Mouse (Mus musculus) midbrain, embryonic 14.5 days (tissue): ENCODE data around the gene Nsg2. TPM values are rescaled to one million over a fixed set of nuclear protein-coding genes. Genes with fewer than 3 reads are reported as not detected.
"Not testable (repeated sequence)": the region's sequence is repeated elsewhere in the genome, so short reads cannot be mapped to it uniquely, and the experiment has no call there.

Experiments used
- ATAC-seq: fragments of 200-750 bp; cut with Nextera tagmentation; 2 replicates; pipeline ENCODE4 v1.8.0; 2017; ENCODE audit warnings: moderate number of reproducible peaks, moderate library complexity; ENCODE audit not compliant: low FRiP score, low TSS enrichment
- DNase-seq: peaks from one replicate; pipeline ENCODE4 v3.0.0-alpha.2; 2015
- H3K27ac ChIP-seq: fragments of 300-500 bp; sonication (generic); replicated peaks from 2 replicates; pipeline ENCODE4 v1.5.1; 2014; ENCODE audit warnings: mild to moderate bottlenecking, low read depth, low read length, moderate library complexity
- H3K27me3 ChIP-seq: fragments of 300-500 bp; sonication (generic); 2 replicates; pipeline ENCODE4 v1.6.1; 2014; ENCODE audit warnings: low read length, control low read depth, mixed read lengths; ENCODE audit not compliant: control insufficient read depth, insufficient read depth
- H3K36me3 ChIP-seq: fragments of 300-500 bp; sonication (generic); 2 replicates; pipeline ENCODE4 v1.6.1; 2014; ENCODE audit warnings: low read length, control low read depth; ENCODE audit not compliant: control insufficient read depth, insufficient read depth
- H3K4me1 ChIP-seq: fragments of 300-500 bp; sonication (generic); 2 replicates; pipeline ENCODE4 v1.6.1; 2014; ENCODE audit warnings: mild to moderate bottlenecking, antibody characterized with exemption, low read length, control low read depth; ENCODE audit not compliant: control insufficient read depth, insufficient read depth
- H3K4me2 ChIP-seq: fragments of 300-500 bp; sonication (generic); 2 replicates; pipeline ENCODE4 v1.6.1; 2014; ENCODE audit warnings: mild to moderate bottlenecking, low read length, moderate library complexity
- H3K4me3 ChIP-seq: fragments of 300-500 bp; sonication (generic); replicated peaks from 2 replicates; pipeline ENCODE4 v1.5.1; 2014; ENCODE audit warnings: low read depth, low read length
- H3K9ac ChIP-seq: fragments of 300-500 bp; sonication (generic); replicated peaks from 2 replicates; pipeline ENCODE4 v1.6.1; 2014; ENCODE audit warnings: mild to moderate bottlenecking, low read length, moderate library complexity
- H3K9me3 ChIP-seq: fragments of 300-500 bp; sonication (generic); 2 replicates; pipeline ENCODE4 v1.6.1; 2016; ENCODE audit warnings: low read length, control low read depth, mixed read lengths; ENCODE audit not compliant: control insufficient read depth
- WGBS: fragments of 180-500 bp; shearing (Covaris S2); extraction: QIAGEN DNeasy Blood & Tissue Kit; methylation state at CpG from one replicate; pipeline ENCODE4 v1.1.7; 2014; 5-methylcytosine and 5-hydroxymethylcytosine counted together
- polyA plus RNA-seq: library from polyadenylated mRNA; unstranded; fragments of >200 nt; fragmentation: Nextera tagmentation; extraction: Ambion mirVana; gene quantifications from 2 replicates; pipeline ENCODE4 v1.2.1, GENCODE M21; 2014

The Nsg2 gene
- polyA plus RNA-seq, 1 experiment from 2014 or later: 209 TPM

DNA sequence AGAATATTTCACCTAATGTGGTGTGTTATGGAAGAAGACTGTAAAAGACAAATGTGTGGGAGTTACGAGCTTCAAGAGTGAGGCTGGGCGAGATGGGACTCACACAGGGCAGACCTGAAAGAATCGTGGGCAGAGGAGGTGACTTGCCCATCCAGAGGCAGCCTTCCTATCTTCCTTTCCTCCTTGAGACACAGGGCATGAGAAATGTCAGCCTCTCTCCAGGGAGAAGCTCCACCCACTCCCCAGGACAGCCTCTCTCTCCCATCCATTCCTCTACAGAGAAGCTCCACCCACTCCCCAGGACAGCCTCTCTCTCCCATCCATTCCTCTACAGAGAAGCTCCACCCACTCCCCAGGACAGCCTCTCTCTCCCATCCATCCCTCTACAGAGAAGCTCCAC is 7.8 kb downstream of the Nsg2 start:
- H3K36me3 ChIP-seq: peaks cover 60% of the 10 kb centered on the region
- not testable (repeated sequence) for H3K9ac ChIP-seq, DNase-seq, H3K9me3 ChIP-seq, H3K27me3 ChIP-seq, H3K4me3 ChIP-seq, H3K27ac ChIP-seq, ATAC-seq
- H3K4me2 ChIP-seq: peak overlapping the region; percentile 30
- H3K4me1 ChIP-seq: peaks cover 53% of the 10 kb centered on the region
- WGBS: 93% methylated on average over 3 of the region's 3 CpGs

DNA sequence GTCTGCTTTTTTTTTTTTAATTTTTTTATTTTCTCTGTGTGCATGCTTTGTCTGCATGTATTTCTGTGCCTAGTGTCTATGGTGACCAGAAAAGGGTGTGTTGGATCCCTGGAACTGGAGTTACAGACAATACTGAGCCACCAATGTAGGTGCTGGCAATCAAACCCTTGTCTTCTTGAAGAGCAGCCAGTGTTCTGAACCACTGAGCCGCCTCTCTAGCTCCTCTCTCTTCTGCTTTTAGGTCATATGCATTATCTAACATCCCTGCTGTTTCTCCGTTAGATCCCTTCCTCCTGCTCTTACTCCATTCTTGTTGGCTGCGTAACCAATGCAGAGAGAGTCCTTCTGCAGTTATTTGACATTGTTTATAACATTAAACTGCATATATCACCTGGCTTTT is 8.6 kb downstream of the Nsg2 start:
- H3K27me3 ChIP-seq: no peaks in the 10 kb centered on the region

DNA sequence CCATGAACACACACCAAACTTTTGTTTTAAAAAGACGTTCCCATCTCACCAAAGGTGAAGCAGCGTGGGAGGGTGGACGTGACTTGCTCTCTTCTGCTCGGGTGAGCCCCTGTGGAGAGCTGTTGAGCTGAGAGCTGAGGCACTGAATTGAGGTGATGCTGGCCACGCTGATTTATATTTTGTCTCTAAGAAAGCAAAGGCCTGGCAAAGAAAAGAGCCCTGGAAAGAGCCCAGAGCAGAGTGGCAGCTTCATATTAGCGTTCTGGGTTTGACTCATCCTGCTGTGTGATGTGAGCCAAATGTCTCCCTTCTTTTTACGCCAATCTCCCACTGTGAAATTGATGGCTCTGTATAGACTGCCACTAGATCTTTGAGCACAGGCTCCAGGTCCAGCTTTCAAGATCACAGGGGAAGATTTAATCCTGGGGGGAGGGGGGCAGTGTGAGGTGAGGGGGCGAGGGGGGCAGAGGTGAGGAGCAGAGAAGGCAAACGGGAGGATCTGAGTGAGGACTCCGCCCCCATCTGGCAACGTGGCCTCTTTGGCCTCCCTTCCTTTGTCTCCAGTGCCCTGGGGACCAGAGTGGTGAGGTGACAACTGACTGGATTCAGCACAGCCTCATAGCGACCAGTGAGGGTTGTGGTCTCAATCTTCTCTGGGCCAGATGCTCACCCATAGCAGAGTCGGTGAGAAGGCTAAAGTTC is 9.8 kb downstream of the Nsg2 start:
- Histone ChIP-seq H3K27me3 (no peaks in the 10 kb centered on the region), H3K36me3 (peaks cover 54% of the 10 kb centered on the region), H3K4me2 (peak overlapping the region; percentile 30), H3K27ac (peak overlapping the region; percentile 80), H3K9me3 (peaks cover 8% of the 10 kb centered on the region; the same call in 1 of the 2 replicates), H3K4me1 (peaks cover 48% of the 10 kb centered on the region), H3K4me3 (no peak overlapping the region), H3K9ac (peak overlapping the region; percentile 38; the same call in 1 of the 2 replicates)
- WGBS: 3% methylated on average over 13 of the region's 13 CpGs
- DNase-seq: peak; percentile 74
- peak; percentile 78 for ATAC-seq

More for the DNA sequence above, 8.6 kb downstream of the Nsg2 start:
- no peak overlapping the region for H3K9ac ChIP-seq
- H3K4me2 ChIP-seq: peak overlapping the region; percentile 30
- ATAC-seq (no peak), DNase-seq (no peak)
- H3K36me3 ChIP-seq: peaks cover 61% of the 10 kb centered on the region
- H3K9me3 ChIP-seq: peaks cover 8% of the 10 kb centered on the region; the same call in 1 of the 2 replicates
- 0 out of 2 replicates have a peak overlapping the region, but pooled peaks have one; percentile 5 for H3K27ac ChIP-seq
- H3K4me1 ChIP-seq: peaks cover 46% of the 10 kb centered on the region
- H3K4me3 ChIP-seq: 0 out of 2 replicates have a peak overlapping the region, but pooled peaks have one; percentile 0
- WGBS: 70% methylated on average over 3 of the region's 3 CpGs

DNA sequence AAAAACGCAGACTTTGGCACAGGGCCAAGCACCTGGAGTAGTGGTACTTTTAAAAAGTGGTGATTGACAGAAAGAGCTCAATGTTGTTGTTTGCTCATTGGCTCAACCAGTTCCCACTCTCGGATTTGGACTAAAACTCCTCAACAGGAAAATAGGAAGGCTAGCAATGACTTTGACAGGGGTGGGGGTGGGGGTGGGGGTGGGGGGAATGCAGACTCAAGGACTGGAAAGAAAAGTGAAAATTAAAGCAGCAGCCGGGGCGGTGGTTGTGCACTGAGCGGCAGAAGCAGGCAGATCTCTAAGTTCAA is 10.4 kb downstream of the Nsg2 start:
- ATAC-seq (peak; percentile 2; the same call in 1 of the 2 replicates), DNase-seq (no peak)
- peak overlapping the region; percentile 30 for H3K4me2 ChIP-seq
- H3K9me3 ChIP-seq: peaks cover 8% of the 10 kb centered on the region; the same call in 1 of the 2 replicates
- 35% methylated on average over 5 of the region's 5 CpGs for WGBS
- H3K4me3 ChIP-seq: no peak overlapping the region
- peaks cover 53% of the 10 kb centered on the region for H3K4me1 ChIP-seq
- no peaks in the 10 kb centered on the region for H3K27me3 ChIP-seq
- peak overlapping the region; percentile 80 for H3K27ac ChIP-seq
- H3K9ac ChIP-seq: no peak overlapping the region
- peaks cover 52% of the 10 kb centered on the region for H3K36me3 ChIP-seq

DNA sequence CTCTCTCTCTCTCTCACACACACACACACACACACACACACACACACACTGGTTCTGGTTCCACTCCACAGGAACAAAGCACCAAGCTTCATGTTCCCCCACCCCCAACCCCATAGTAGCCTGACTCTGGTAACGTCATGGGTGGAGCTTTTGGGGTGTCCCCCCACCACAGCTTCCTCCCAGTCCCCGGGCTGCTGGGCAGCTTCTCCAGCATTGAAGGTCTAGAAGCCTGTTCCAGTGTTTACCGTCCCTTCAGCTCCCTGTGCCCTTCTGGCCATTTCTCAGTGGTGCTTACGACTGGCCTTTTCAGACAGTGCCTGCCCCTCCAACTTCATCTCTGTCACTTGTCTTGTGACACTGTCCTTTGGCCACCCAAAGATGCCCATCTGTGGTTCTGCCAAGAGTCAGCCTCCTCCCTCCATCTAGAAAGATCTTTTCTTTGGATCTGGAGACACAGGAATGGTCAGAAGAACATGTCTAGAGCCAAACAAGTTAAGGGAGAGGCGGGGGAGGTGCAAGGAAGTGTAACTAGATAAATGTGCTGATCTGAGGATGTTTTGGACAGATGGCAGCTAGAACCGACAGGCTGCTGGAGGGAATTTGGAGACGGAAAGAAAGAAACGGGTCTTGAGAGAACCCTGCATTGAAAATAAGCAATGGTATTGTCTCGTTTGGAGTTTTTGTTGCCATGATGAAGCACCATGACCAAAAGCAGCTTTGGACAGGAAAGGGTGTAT is 11.8 kb downstream of the Nsg2 start:
- H3K9ac ChIP-seq: no peak overlapping the region; the same call in 1 of the 2 replicates
- peaks cover 68% of the 10 kb centered on the region for H3K4me1 ChIP-seq
- H3K27ac ChIP-seq: no peak overlapping the region
- H3K9me3 ChIP-seq: peaks cover 4% of the 10 kb centered on the region; the same call in 1 of the 2 replicates
- H3K4me3 ChIP-seq: no peak overlapping the region
- no peak for ATAC-seq
- peaks cover 38% of the 10 kb centered on the region for H3K36me3 ChIP-seq
- no peaks in the 10 kb centered on the region for H3K27me3 ChIP-seq
- 67% methylated on average over 9 of the region's 9 CpGs for WGBS
- H3K4me2 ChIP-seq: no peak overlapping the region; the same call in 1 of the 2 replicates
- DNase-seq: no peak

DNA sequence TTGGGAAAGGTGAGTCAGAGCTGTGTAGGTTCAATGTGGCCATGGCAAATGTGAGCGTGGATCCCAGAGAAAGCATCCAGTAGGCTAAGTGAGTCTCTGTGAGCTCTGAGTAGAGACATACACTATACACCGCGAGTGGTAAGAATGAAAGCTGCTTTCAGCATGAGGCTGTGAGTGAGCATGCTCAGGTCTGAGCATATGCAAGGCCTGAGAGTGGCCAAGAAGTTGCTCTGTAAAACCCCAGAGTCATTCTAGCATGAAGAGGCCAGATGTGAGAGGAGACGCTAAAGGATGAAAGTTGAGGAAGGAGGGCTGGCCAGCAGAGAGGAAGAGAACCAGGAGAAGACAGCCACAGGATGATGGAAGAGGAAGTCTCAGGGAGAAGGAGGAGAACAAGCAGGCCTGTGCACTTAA is 12.8 kb downstream of the Nsg2 start:
- H3K4me3 ChIP-seq: no peak overlapping the region
- ATAC-seq: no peak
- no peak for DNase-seq
- H3K36me3 ChIP-seq: peaks cover 35% of the 10 kb centered on the region
- H3K9me3 ChIP-seq: no peaks in the 10 kb centered on the region
- H3K27ac ChIP-seq: no peak overlapping the region
- no peaks in the 10 kb centered on the region for H3K27me3 ChIP-seq
- WGBS: 89% methylated on average over 4 of the region's 4 CpGs
- no peak overlapping the region for H3K9ac ChIP-seq
- H3K4me2 ChIP-seq: no peak overlapping the region
- H3K4me1 ChIP-seq: peaks cover 75% of the 10 kb centered on the region

DNA sequence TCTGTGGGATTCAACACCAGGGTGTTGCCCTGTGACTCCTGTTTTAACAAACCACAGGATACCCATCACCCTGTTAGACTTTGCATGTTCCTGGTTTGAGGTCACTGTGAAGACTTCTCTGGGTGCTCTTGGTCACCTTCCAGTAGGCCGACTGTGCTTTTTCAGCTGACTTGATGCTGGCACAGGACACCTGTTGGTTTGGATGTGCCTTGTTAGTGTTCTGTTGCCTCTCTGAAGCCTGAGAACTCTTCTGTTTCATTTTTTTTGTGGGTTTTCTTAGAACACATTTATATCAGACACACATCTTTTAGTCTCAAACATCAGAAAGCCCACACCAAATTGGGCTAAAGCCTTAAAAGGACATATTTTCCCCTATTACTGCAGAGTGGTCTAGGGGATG is 13.3 kb downstream of the Nsg2 start:
- Histone ChIP-seq H3K4me3 (no peak overlapping the region), H3K9ac (no peak overlapping the region), H3K4me2 (no peak overlapping the region), H3K4me1 (peaks cover 75% of the 10 kb centered on the region), H3K27me3 (no peaks in the 10 kb centered on the region), H3K9me3 (no peaks in the 10 kb centered on the region), H3K27ac (no peak overlapping the region), H3K36me3 (peaks cover 40% of the 10 kb centered on the region)
- DNase-seq: no peak
- 97% methylated on average over 1 of the region's 1 CpGs for WGBS
- ATAC-seq: no peak

DNA sequence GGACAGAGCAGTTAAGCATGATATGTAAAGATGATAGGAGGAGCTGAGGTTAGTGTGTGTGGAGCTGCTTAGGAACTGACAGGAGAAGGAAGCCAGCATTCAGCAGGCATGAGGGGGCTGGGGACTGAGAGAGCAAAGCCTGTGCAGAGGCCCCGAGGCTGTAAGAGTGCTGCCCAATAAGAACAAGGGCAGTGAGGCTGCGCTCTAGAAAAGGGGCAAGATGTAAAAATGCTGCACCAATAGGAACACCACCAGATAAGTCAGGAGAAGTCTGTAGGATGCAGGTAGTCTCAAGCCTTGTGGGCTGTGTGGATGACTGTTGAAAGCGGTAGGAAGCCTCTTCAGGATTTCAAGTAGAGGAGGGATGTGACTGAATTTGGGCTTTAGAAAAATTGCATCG is 17.9 kb downstream of the Nsg2 start:
- Histone ChIP-seq H3K27ac (peak overlapping the region; percentile 75), H3K4me1 (peaks cover 71% of the 10 kb centered on the region), H3K9me3 (no peaks in the 10 kb centered on the region), H3K36me3 (peaks cover 62% of the 10 kb centered on the region), H3K4me2 (no peak overlapping the region), H3K4me3 (no peak overlapping the region), H3K27me3 (no peaks in the 10 kb centered on the region), H3K9ac (no peak overlapping the region)
- WGBS: 64% methylated on average over 4 of the region's 4 CpGs
- DNase-seq: no peak
- ATAC-seq: peak; percentile 41; the same call in 1 of the 2 replicates
